Mouse (Mus musculus) forebrain, embryonic 12.5 days (tissue): ENCODE data around the gene Sae1. TPM values are rescaled to one million over a fixed set of nuclear protein-coding genes. Genes with fewer than 3 reads are reported as not detected.

ENCODE experiments used
- ATAC-seq: fragments of 200-750 bp; cut with Nextera tagmentation; 2 replicates; pipeline ENCODE4 v1.8.0; 2017; ENCODE audit warnings: moderate TSS enrichment; ENCODE audit not compliant: low FRiP score
- H3K27ac ChIP-seq: fragments of 300-500 bp; sonication (generic); 2 replicates; pipeline ENCODE4 v1.5.1; 2016; ENCODE audit warnings: mild to moderate bottlenecking
- H3K27me3 ChIP-seq: fragments of 300-500 bp; sonication (generic); 2 replicates; pipeline ENCODE4 v1.6.1; 2016; ENCODE audit warnings: mild to moderate bottlenecking
- H3K36me3 ChIP-seq: fragments of 300-500 bp; sonication (generic); replicated peaks from 2 replicates; pipeline ENCODE4 v1.6.1; 2016; ENCODE audit warnings: mild to moderate bottlenecking
- H3K4me1 ChIP-seq: fragments of 300-500 bp; sonication (generic); 2 replicates; pipeline ENCODE4 v1.6.1; 2016
- H3K4me2 ChIP-seq: fragments of 300-500 bp; sonication (generic); 2 replicates; pipeline ENCODE4 v1.6.1; 2016; ENCODE audit warnings: mild to moderate bottlenecking, moderate library complexity
- H3K4me3 ChIP-seq: fragments of 300-500 bp; sonication (generic); replicated peaks from 2 replicates; pipeline ENCODE4 v1.5.1; 2016; ENCODE audit warnings: mild to moderate bottlenecking
- H3K9ac ChIP-seq: fragments of 300-500 bp; sonication (generic); 2 replicates; pipeline ENCODE4 v1.6.1; 2016; ENCODE audit warnings: mild to moderate bottlenecking
- H3K9me3 ChIP-seq: fragments of 300-500 bp; sonication (generic); 2 replicates; pipeline ENCODE4 v1.6.1; 2016
- WGBS: fragments of 180-500 bp; shearing (Covaris S2); methylation state at CpG from one replicate; pipeline ENCODE4 v1.1.7; 2016; 5-methylcytosine and 5-hydroxymethylcytosine counted together
- polyA plus RNA-seq: library from polyadenylated mRNA; unstranded; fragments of >200 nt; fragmentation: Nextera tagmentation; extraction: Ambion mirVana; gene quantifications from 2 replicates; pipeline ENCODE4 v1.2.1, GENCODE M21; 2016

Gene Sae1
- polyA plus RNA-seq, 1 experiment from 2014 or later, result 403 TPM

GRCm38 (mm10) chr7:16274922-16275890, 112.4 kb downstream of the Sae1 start:
- Histone ChIP-seq H3K27ac (no peak overlapping the region), H3K4me1 (peaks cover 25% of the 10 kb centered on the region), H3K36me3 (peaks cover 49% of the 10 kb centered on the region), H3K9ac (no peak overlapping the region), H3K4me2 (no peak overlapping the region), H3K27me3 (peaks cover 18% of the 10 kb centered on the region; the same call in 1 of the 2 replicates), H3K4me3 (no peak overlapping the region), H3K9me3 (no peaks in the 10 kb centered on the region)
- no peak for ATAC-seq
- 85% methylated on average over 10 of the region's 10 CpGs for WGBS

- ATAC-seq, result peak; percentile 76
- Histone ChIP-seq H3K27me3 (peaks cover 19% of the 10 kb centered on the region; the same call in 1 of the 2 replicates), H3K4me2 (peak overlapping the region; percentile 97), H3K9me3 (no peaks in the 10 kb centered on the region), H3K4me1 (peaks cover 25% of the 10 kb centered on the region), H3K36me3 (peaks cover 38% of the 10 kb centered on the region), H3K9ac (peak overlapping the region; percentile 84), H3K4me3 (peak overlapping the region; percentile 71), H3K27ac (peak overlapping the region; percentile 92)
- under 1% methylated on average over 18 of the region's 18 CpGs for WGBS
These were observed 113.9 kb downstream of the Sae1 start for GRCm38 (mm10) chr7:16273766-16274140.

GRCm38 (mm10) chr7:16273081-16273765, 114.4 kb downstream of the Sae1 start, which contains the start of gene Inafm1:
Inafm1 (minus strand) TSS chr7:16273617.
- Histone ChIP-seq H3K4me3 (peak within 1 kb of the TSS; percentile 71), H3K4me2 (peak within 1 kb of the TSS; percentile 97), H3K9ac (peak within 1 kb of the TSS; percentile 84), H3K36me3 (peaks cover 33% of the 10 kb centered on the region), H3K9me3 (no peaks in the 10 kb centered on the region), H3K27ac (peak within 1 kb of the TSS; percentile 92), H3K27me3 (peaks cover 19% of the 10 kb centered on the region; the same call in 1 of the 2 replicates), H3K4me1 (peaks cover 25% of the 10 kb centered on the region)
- peak; percentile 86 for ATAC-seq
- WGBS, result 1% methylated on average over 39 of the region's 49 CpGs

GRCm38 (mm10) chr7:16272681-16273080, 114.9 kb downstream of the Sae1 start:
- Histone ChIP-seq H3K36me3 (peaks cover 27% of the 10 kb centered on the region), H3K4me1 (peaks cover 25% of the 10 kb centered on the region), H3K4me2 (peak overlapping the region; percentile 97), H3K4me3 (peak overlapping the region; percentile 71), H3K9ac (peak overlapping the region; percentile 84), H3K27ac (peak overlapping the region; percentile 92), H3K9me3 (no peaks in the 10 kb centered on the region), H3K27me3 (peaks cover 19% of the 10 kb centered on the region; the same call in 1 of the 2 replicates)
- ATAC-seq, result peak; percentile 72
- WGBS, result under 1% methylated on average over 46 of the region's 46 CpGs

- H3K4me1 ChIP-seq, result peaks cover 25% of the 10 kb centered on the region
- no peak for ATAC-seq
- peaks cover 19% of the 10 kb centered on the region; the same call in 1 of the 2 replicates for H3K27me3 ChIP-seq
- no peak overlapping the region for H3K4me2 ChIP-seq
- no peak overlapping the region for H3K9ac ChIP-seq
- H3K4me3 ChIP-seq, result no peak overlapping the region
- H3K27ac ChIP-seq, result no peak overlapping the region
- 81% methylated on average over 1 of the region's 1 CpGs for WGBS
- H3K9me3 ChIP-seq, result no peaks in the 10 kb centered on the region
- peaks cover 13% of the 10 kb centered on the region for H3K36me3 ChIP-seq
These were observed 116.5 kb downstream of the Sae1 start for GRCm38 (mm10) chr7:16271139-16271538.

Other genes starting within 250 kb of the Sae1 start
- gene Meis3, start 212.7 kb downstream of the Sae1 start, polyA plus RNA-seq, result 91.2 and 94.9 TPM in 2 replicates
- gene Dhx34, start 165.8 kb downstream of the Sae1 start, polyA plus RNA-seq, result 17.1 and 20.5 TPM in 2 replicates
- not detected in 2 replicates for gene C5ar2, start 143.7 kb downstream of the Sae1 start, polyA plus RNA-seq
- gene C5ar1, start 128.3 kb downstream of the Sae1 start, polyA plus RNA-seq, result 0.70 and 0.73 TPM in 2 replicates
- 13.4 and 14.5 TPM in 2 replicates for gene Inafm1, start 114.2 kb downstream of the Sae1 start, polyA plus RNA-seq
- gene Ccdc9, start 101.0 kb downstream of the Sae1 start, polyA plus RNA-seq, result 42.3 and 44.6 TPM in 2 replicates
- gene Bbc3, start 79.4 kb downstream of the Sae1 start, polyA plus RNA-seq, result 12.8 and 14.6 TPM in 2 replicates
- 25.5 and 27.0 TPM in 2 replicates for gene Zc3h4, start 13.1 kb upstream of the Sae1 start, polyA plus RNA-seq
- gene Tmem160, start 65.0 kb upstream of the Sae1 start, polyA plus RNA-seq, result 42.4 and 53.1 TPM in 2 replicates
- gene Npas1, start 89.9 kb upstream of the Sae1 start, polyA plus RNA-seq, result 1.8 and 2.0 TPM in 2 replicates
- 40.8 and 47.5 TPM in 2 replicates for gene Arhgap35, start 227.2 kb upstream of the Sae1 start, polyA plus RNA-seq